Mouse (Mus musculus): Measurements from ENCODE around the gene Atf7.
"Not testable (repeated sequence)": the region's sequence is repeated elsewhere in the genome, so short reads cannot be mapped to it uniquely, and the experiment has no call there.

Gene Atf7

DNA sequence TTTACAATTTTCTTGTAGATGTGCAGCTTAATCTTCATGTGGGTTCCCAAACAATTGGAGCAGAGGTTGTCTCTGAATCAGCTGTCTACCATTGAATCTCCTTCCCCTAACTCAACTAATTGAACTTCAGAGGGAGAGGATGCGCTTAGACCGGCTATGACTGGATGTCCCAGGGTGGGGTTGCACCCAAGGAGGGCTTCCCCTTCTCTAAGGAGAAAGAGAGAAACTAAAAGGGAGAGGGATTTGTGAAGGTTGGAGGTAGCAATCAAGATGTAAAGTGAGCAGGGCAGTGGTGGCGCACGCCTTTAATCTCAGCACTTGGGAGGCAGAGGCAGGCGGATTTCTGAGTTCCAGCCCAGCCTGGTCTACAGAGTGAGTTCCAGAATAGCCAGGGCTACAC lies 5.8 kb downstream of the Atf7 start:
- DNase-seq: no peak

DNA sequence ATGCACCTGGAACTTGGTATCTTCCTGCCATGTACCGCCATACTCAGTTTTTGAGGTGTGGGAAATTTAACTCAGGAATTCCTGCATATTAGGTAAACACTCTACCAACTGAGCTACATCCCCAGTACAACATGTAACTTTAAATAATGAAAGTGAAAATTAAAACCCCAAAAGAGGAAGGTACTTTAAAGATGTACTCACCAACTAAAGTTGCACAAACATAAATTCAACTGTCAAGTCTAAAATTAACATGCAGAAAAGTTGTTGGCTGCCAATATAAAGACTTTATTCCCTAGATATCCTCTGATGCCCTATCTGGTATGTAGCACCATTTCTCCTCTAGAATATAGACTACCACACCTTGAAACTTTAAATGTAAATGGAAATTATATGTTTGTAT lies 7.6 kb downstream of the Atf7 start:
- no peak for DNase-seq

DNA sequence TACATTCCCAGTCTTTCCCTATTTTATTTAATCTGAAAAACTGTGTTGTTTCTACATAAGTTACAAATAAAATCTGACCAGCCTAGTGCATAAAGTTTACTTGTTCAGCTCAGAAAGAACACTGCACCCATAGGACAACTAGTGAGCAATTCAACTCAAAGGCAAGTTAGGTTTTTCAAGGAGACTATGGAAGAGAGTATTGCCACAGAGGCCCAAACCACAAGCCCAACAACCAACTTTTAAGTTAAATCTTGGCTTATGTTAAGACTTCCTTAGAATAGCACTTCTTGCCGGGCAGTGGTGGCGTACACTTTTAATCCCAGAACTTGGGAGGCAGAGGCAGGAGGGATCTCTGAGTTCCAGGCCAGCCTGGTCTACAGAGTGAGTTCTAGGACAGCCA lies 9.1 kb downstream of the Atf7 start:
- DNase-seq: no peak

DNA sequence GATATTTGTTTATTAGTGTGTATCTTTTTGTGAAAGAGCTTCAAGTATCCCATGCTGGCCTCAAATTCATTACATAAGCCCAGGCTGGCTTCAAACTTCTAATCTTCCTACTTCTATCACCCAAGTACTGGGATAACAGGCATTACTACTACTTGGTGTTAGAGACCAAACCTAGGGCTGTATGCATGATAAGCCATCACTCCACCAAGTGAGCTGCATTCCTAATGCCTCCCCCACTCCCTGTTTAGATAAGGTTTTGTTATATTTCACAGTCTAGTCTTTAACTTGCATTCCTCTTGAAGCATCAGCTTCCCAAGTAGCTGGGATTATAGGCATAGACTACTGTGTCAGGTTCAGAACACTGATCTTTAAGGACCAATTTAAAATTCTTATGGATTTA lies 11.0 kb downstream of the Atf7 start:
- no peak for DNase-seq

DNA sequence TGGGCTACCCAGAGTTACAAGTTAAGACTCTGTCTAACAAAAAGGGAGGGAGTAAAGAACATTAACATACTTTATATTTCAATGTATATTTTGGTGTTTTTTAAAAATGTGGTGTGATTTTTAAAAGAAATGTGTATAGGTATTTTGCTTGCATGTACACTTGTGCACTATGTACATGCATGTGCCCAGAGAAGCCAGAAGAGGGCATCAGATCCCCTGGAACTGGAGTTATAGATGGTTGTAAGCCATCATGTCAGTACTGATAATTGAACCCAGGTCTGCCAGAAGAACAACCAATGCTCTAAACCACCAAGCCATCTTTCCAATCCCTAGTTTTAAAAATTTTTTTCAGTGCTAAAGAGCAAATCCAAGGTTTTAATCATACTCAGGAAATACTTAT lies 12.3 kb downstream of the Atf7 start:
- no peak for DNase-seq

DNA sequence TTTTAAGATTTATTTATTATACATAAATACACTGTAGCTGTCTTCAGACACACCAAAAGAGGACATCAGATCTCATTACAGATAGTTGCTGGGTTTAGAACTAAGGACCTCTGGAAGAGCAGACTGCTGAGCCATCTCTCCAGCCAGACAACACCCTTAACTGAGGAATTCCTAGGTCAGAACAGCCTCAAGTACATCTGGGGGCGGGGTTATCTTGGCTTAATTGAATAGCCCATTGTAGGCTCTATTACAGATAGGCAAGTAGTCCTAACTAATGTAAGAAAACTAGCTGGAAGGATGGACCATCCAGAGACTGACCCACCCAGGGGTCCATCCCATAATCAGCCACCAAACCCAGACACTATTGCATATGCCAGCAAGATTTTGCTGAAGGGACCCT lies 16.7 kb downstream of the Atf7 start:
- DNase-seq: not testable (repeated sequence)

DNA sequence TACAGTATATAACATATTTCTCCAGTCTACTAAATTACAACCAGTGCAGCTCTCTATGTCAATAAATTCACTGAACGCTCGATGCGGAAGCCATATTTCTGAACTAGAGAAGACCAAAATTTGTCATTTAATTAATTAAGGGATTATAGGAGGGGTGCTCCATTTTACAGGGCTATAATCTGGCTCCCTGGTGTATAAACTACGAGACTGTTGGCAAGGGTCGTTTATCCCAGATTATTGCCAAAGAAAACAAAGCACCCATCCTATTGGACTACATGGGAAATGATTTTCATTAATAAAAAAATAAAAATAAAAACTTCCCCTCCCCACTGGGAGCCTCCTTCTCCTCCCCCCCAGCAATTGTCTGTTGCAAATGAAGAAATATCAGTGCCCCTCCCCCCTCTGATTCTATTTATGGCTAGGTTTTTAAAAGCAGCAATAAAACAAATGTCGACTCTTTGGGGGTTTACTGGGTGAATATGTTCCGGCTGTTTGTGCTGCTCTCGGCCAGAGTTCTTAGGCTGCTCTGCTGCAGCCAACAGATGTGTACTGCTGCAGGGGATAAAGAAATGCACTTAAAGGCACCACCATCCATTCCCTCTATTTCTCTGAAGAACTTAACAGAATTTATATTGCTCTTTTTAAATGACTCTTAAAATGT lies 31.1 kb downstream of the Atf7 start:
- peak; percentile 72 for DNase-seq

DNA sequence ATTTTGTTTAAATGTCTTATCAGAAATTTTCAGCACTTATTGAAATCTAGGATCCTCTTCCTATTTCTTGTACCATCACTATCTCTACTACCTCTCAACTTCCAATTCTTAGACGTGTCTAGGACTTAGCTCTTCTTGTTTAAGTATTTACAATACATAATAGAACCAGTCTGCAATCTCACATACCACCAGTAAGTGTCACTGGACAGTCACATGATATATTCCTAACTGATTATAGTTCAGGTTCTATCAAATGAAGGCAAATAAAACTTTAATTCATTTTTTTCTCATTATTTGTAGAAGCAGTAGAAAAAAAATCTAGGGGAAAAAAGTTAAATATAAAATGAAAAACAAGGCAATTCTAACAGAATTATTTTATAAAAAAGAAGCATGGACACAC lies 32.6 kb downstream of the Atf7 start:
- DNase-seq: peak; percentile 17

DNA sequence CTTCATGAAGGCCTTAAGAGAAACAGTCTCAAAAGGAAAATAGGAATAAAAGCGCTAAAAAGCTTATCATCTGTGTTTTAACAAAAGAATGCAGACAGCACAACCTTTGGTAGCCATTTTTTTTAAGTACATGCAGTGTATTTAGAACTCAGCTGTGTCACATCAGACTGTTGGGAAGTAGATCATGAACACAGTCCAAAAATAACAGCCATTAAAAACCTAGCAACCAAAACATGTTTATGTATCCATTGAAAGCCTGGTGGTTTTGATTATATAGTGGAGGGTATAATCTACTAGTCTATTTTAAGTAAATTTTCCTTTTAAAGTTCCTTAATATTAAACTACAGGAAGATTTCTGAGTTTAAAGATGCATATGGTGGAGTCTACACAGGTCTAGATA lies 34.7 kb downstream of the Atf7 start:
- peak; percentile 8 for DNase-seq

DNA sequence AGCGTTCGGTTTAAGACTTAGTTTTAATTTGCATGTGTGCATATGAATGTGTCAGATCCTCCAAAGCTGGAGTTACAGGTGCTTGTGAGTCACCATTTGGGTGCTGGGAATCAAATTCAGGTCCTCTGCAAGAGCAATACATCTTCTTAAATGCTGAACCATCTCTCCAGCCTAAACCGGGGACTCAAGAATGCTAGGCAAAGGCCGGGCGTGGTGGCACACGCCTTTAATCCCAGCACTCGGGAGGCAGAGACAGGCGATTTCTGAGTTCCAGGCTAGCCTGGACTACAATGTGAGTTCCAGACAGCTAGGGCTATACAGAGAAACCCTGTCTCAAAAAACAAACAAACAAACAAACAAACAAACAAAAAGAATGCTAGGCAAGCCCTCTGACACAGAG lies 35.4 kb downstream of the Atf7 start:
- DNase-seq: no peak

DNA sequence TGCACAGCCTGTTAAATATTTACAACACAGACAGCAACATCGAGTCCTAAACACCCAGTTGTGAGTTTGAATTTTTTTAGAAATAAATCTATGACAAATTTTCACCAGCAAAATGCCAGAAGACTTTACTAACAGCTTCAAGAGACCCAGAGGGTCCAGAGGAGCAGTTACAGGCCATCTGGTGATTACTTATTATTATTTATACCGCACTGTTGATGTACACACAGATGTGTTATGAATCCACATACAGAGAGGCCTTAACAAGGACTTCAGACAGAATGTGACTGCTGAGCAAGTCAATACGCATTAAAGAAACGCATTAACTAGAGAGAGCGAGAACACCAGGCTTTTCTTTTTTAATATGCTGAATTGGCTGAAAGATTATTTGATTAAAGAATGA lies 39.8 kb downstream of the Atf7 start:
- no peak for DNase-seq

DNA sequence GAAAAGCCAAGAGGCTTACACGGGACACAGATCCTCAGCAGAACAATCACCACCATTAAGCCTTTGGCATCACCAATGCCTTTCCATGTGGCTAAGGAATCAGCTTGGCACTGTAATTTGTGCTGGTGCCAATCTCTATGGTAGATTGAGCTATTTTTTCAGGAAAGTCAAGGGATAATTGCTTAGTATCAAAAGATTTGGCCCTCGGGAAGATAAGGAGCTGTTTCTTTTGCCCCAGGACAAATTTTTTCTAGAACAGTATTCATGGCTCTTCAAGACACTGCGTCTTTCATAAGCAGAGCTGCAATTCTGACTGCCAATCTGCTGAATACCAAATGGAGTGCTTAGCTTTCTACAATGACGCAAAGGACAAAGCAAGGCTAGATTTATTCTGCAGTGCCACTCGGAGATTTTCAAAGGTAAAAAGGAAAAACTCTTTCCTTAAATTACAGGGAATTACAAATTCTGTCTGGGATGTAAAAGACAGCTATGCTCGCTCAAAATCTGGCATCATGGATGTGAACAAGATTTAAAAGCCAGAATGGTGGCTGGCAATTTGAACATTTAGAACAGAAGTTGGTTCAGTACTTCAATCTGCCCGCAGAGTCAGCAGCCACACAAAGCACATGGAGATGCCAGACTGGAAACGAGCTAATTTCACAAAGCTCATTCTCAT lies 41.4 kb downstream of the Atf7 start:
- DNase-seq: no peak

DNA sequence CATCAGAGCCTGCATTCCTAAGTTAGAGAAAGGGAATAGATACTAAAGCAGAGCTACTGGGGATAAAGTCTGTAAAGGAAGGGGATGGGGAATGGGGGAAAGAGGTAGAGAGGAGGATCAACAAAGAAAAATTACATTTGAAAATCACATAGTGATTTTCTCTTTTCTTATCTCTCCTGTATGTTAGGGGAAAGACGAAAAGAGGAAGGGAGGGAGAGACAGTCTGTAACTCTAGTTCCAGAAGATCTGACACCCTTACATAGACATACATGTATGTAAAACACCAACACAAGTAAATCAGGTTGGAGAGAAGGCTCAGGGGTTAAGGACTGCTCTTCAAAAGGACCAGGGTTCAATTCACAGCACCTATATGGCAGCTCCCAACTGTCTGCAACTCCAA lies 44.1 kb downstream of the Atf7 start:
- DNase-seq: no peak

DNA sequence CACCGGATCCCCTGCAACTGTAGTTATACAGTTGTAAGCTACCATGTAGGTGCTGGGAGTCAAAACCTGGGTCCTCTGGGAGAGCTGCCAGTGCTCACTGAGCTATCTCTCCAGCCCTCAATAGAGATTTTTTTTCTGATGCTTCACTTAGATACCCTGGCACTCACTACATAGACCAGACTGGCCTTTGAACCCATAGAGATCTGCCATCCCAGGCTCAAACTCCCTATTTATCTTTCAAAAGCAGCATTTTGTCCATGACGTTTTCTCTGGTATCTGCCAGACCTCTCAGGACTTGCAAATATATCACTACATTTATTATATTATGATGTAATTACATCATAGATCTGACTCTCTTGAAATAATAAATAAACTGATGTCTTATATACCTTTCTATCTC lies 46.9 kb downstream of the Atf7 start:
- no peak for DNase-seq

DNA sequence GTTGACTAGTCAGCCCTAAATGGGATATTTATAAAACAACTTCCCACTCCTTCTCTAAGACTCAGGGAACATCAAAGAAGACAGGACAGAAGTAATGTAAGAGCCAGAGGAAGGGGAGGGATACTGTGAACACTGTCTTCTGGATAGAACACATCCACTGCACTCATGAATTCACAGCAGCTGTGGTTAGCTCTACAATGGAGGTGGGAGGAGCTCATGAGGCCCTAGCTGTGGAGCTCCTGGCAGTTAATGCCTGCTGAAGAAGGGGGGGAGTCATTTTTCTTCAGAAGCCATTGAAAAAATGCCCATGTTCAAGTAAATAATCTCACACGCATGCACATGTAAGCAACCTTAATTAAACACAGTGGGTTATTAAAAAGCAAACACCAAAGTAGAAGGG lies 48.3 kb downstream of the Atf7 start:
- no peak for DNase-seq

DNA sequence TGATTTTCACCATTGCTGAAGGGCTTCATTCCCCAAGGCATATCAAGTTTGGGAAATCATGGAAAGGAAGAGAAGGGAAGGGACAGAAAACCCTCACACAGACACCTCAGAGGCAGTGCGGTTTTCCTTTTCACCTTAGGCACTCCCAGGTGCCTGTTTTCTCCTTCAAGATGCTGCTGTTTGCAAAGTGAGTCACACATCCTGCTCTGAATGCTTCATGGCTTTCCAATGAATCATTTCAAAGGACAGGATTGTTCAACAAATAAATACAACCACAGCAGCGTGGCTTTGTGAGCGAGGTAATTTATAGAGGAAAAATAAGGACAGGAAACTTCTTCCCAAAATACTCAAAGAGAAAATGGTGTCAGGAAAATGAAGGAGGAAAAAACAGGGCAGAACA lies 53.2 kb downstream of the Atf7 start:
- no peak for DNase-seq

DNA sequence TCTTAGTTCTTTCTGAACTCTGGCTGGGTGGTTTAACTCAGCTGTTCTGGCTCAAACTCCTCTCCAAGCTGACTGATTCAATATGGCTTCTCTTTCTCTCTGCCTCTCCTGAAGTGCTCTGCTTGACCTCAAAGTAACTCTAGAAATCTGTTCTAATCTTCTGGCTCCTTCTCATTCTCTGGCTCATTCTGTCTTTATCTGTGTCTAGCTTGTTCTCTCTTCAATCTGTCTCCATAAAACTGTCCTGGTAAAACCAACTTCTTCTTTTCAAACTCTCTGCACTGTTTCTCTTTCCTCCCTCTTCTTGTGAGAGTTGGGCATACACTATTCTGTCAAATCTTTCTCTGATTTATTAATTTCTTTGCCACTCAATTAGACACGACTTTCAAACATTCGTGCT lies 57.4 kb downstream of the Atf7 start:
- no peak for DNase-seq

DNA sequence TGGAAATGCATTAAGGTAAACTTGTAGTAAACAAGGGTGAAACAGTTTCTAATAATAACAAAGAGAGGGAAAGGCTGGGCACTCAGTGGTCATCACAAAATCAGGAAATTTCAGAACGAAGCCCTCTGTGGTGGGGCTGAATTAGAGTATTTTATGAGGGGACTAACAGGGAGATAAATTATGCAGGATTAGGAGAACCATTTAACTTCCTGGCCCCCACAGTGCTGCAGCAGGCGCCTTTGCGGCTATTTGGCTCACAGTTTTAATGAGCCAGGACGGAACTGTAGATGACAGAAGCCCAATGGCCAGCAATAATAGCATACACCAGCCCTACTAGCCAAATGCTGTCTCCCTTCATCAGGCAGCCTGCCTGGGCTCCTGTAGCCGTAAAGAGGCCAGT lies 61.6 kb downstream of the Atf7 start:
- DNase-seq: no peak

DNA sequence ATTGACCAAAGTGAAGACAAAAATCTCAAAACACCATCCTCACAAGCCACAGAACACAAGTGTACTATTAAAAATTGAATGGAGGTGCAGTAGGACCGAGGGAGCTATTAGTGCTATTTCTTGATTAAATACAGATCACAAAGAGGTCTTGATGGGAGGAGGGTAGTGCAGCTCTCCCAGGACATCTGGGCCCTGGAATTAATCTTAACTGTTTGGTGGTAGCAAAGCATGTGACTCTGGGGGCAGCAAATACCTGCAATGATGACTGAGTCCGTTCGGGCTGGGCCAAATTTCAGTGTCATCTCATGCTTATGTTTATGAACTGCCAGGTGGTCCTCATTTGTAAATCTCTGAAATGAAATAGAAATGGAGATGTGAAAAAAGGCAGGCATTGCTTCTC lies 62.2 kb downstream of the Atf7 start:
- no peak for DNase-seq

DNA sequence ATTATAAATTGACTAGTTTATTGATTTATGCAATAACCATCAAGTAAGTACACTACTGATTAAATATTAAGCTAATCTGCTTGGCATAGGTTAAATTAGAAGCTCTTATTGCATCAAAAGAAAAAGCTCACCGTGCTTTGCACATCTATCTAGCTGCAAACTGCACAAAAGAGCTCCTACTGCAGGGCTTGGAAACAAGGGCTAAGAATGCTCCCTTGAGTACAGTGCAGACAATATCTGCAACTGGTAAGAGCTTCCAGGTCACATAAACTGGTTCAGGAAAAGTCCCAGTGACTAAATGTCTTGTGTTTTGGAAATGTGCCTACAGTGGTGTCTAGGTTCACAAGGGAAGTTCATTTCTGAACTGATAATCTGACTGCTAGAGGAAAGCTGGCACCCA lies 62.8 kb downstream of the Atf7 start:
- DNase-seq: no peak

DNA sequence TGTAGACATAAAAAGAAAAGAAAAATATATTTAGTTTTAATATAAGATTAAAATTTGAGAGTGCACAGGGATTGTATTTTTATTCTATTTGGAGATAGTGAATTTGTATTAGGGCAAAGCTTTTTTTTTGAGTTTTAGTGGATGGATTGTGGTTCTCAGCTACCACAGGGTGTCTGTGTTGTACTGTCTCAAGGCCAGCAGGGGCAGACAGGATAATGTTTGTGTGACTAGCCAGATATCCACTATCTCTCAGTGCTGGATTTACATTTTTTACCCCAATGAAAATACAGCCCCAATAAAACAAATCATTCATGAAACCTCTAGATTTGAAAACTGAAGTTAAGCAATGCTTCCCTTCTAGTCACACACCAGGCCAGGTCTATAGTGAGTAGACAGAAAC lies 67.7 kb downstream of the Atf7 start:
- no peak for DNase-seq

DNA sequence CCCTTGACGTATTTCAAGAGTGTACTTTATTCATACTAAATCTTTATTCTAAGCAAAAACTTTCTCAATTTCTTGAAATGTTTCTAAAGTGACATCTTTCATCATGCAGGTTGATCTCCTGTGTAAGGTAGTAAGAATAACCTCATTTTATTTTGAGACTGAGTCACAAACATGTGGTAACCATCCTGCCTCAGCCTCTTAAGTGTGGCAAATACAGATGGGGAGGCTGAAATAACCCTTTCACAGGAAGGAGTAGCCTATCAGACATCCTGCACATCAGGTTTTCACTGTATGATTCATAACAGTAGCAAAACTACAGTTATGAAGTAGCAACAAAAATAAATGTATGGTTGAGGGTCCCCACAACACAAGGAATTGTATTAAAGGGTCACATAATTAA lies 69.7 kb downstream of the Atf7 start:
- no peak for DNase-seq

DNA sequence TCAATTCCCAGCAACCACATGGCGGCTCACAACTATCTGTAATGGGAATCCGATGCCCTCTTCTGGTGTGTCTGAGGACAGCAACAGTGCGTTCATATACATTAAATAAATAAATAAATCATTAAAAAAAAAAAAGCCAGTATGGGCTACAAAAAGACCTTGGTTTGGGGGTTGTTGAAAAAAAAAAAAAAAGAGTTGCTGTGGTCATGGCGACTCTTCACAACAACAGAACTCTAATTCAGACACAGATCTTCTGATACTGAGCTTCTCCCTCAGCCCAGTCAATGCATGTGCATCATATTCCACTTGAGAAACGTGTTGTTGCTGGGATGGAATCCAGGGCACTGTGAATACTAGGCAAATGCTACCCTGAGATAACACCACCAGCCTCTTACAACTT lies 72.7 kb downstream of the Atf7 start:
- no peak for DNase-seq

DNA sequence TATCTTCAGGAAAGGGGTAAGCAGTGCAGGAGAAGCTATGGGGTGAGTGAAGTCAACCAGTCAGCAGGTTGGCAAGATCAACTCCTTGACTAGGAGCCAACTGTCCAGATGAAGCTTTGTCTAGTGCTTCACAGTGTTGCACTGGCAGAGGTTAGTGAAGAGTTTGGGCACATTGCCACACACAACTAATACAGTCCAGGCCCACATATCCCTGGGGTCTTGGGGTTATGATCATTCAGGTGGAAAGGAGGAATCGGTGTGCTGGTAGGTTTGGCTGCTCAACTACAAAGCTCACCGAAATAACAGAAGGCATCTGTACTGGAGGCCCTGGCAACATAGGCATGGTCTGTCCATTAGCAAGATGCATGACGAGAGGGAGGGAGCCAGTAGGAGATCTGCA lies 77.8 kb downstream of the Atf7 start:
- no peak for DNase-seq

Data from kidney, postnatal 14 days (tissue).